In genomic region chr9:69989303-69990121, GRCm38 (mm10) we compare ENCODE assay signal across 8 mouse cellular contexts. TPM values are rescaled to one million over a fixed set of nuclear protein-coding genes. Genes with fewer than 3 reads are reported as not detected.
A peak's percentile ranks its signal among the peaks of the same experiment; 100 is the strongest.
DNase-seq lines count a peak whose midpoint lies in the region; ATAC-seq lines count a peak whose summit lies in the region.

Bnip2 (plus strand) TSS chr9:69989466.

- no peaks in the 10 kb centered on the region for H3K9me3 ChIP-seq in heart, embryonic 14.5 days (ENCODE audit: control insufficient read depth, low read length)
- no peaks in the 10 kb centered on the region for H3K9me3 ChIP-seq in liver, embryonic 13.5 days (replicated peaks)
- H3K9me3 ChIP-seq in stomach, embryonic 16.5 days (replicated peaks; ENCODE audit: control insufficient read depth, low read length), result no peaks in the 10 kb centered on the region

- H3K36me3 ChIP-seq in heart, embryonic 14.5 days (ENCODE audit: control insufficient read depth, insufficient read depth, low read length), result peaks cover 24% of the 10 kb centered on the region; the same call in 1 of the 2 replicates
- H3K36me3 ChIP-seq in liver, embryonic 13.5 days, result no peaks in the 10 kb centered on the region
- H3K36me3 ChIP-seq in stomach, embryonic 16.5 days (ENCODE audit: control insufficient read depth, insufficient read depth, low read length), result no peaks in the 10 kb centered on the region

- peaks cover 10 to 43% of the 10 kb centered on the region in 2 experiments for H3K4me1 ChIP-seq in heart, embryonic 14.5 days (ENCODE audit: control insufficient read depth in 2 of 2, insufficient read depth in 2 of 2, low read length in 2 of 2)
- peaks cover 50% of the 10 kb centered on the region for H3K4me1 ChIP-seq in liver, embryonic 13.5 days (replicated peaks)
- peaks cover 39% of the 10 kb centered on the region for H3K4me1 ChIP-seq in stomach, embryonic 16.5 days (ENCODE audit: control insufficient read depth, insufficient read depth, low read length)

- H3K4me3 ChIP-seq in heart, embryonic 14.5 days (ENCODE audit: control insufficient read depth in 1 of 2, insufficient read depth in 1 of 2, low read depth in 1 of 2, low read length in 2 of 2), result peak within 1 kb of the TSS; percentile 94 to 98
- peak within 1 kb of the TSS; percentile 100 for H3K4me3 ChIP-seq in liver, embryonic 13.5 days (replicated peaks)
- H3K4me3 ChIP-seq in stomach, embryonic 16.5 days (replicated peaks; ENCODE audit: low read length), result peak within 1 kb of the TSS; percentile 100

- WGBS in heart, embryonic 14.5 days, result under 1% methylated on average over 76 of the region's 76 CpGs
- under 1% methylated on average over 66 of the region's 76 CpGs for WGBS in liver, embryonic 13.5 days (ENCODE audit: insufficient replicate concordance)
- under 1% methylated on average over 70 of the region's 76 CpGs for WGBS in stomach, embryonic 16.5 days

- no peaks in the 10 kb centered on the region for H3K27me3 ChIP-seq in heart, embryonic 14.5 days (ENCODE audit: control insufficient read depth, insufficient read depth, low read length)
- H3K27me3 ChIP-seq in liver, embryonic 13.5 days, result no peaks in the 10 kb centered on the region
- H3K27me3 ChIP-seq in stomach, embryonic 16.5 days (ENCODE audit: control insufficient read depth, insufficient read depth, low read length), result no peaks in the 10 kb centered on the region

- peak; percentile 78 for ATAC-seq in CD4-positive, CD25-positive, alpha-beta regulatory T cell, adult 4 months
- ATAC-seq in heart, embryonic 14.5 days (ENCODE audit: insufficient number of reproducible peaks, insufficient read depth, low FRiP score, low read depth), result peak; percentile 91
- ATAC-seq in liver, embryonic 13.5 days (ENCODE audit: low read depth), result peak; percentile 87
- peak; percentile 94 for ATAC-seq in stomach, embryonic 16.5 days (ENCODE audit: insufficient read depth, low FRiP score)

- DNase-seq in c-Kit-negative CD71-positive TER-119-positive erythroid progenitor cells, embryonic 14.5 days (ENCODE audit: low read depth, low spot score), result peak; percentile 84
- peak; percentile 80 for DNase-seq in fibroblast of lung, adult 2 months (ENCODE audit: low read depth)
- peak; percentile 98 for DNase-seq in kidney, postnatal 14 days
- peak; percentile 89 for DNase-seq in liver, embryonic 13.5 days
- DNase-seq in neural tube, embryonic 10.5 days (ENCODE audit: extremely low spot score, low spot score), result peak; percentile 95

- peak within 1 kb of the TSS; percentile 95 to 98 for H3K27ac ChIP-seq in heart, embryonic 14.5 days (replicated peaks in 1 of 2; ENCODE audit: control insufficient read depth in 1 of 2, insufficient read depth in 1 of 2, low read depth in 2 of 2, low read length in 2 of 2)
- H3K27ac ChIP-seq in liver, embryonic 13.5 days, result peak within 1 kb of the TSS; percentile 92
- H3K27ac ChIP-seq in stomach, embryonic 16.5 days (ENCODE audit: low read length), result peak within 1 kb of the TSS; percentile 99

- peak within 1 kb of the TSS; percentile 99 for H3K9ac ChIP-seq in heart, embryonic 14.5 days (ENCODE audit: low read length)
- H3K9ac ChIP-seq in liver, embryonic 13.5 days, result peak within 1 kb of the TSS; percentile 98
- peak within 1 kb of the TSS; percentile 100 for H3K9ac ChIP-seq in stomach, embryonic 16.5 days (ENCODE audit: low read length)

- peak within 1 kb of the TSS; percentile 83 for H3K4me2 ChIP-seq in heart, embryonic 14.5 days (ENCODE audit: low read length)
- H3K4me2 ChIP-seq in liver, embryonic 13.5 days, result peak within 1 kb of the TSS; percentile 74
- peak within 1 kb of the TSS; percentile 72 for H3K4me2 ChIP-seq in stomach, embryonic 16.5 days (ENCODE audit: low read depth, low read length)

RNA-seq across cellular contexts. Expression of gene Bnip2, which starts in this region (rescaled TPM):
- polyA plus RNA-seq in CD4-positive, CD25-positive, alpha-beta regulatory T cell, adult 4 months (2017; shearing (Covaris generic)), result 10 to 100 TPM; 36.3 to 37.1 TPM
- polyA plus RNA-seq in heart, embryonic 14.5 days (2014; fragmentation: Nextera tagmentation; extraction: Ambion mirVana), result 125 and 126 TPM in 2 replicates
- polyA plus RNA-seq in liver, embryonic 13.5 days (2015; fragmentation: Nextera tagmentation; extraction: Ambion mirVana), result 51.4 and 55.3 TPM in 2 replicates
- polyA plus RNA-seq in stomach, embryonic 16.5 days (2015; fragmentation: Nextera tagmentation; extraction: Ambion mirVana), result 86.8 and 98.3 TPM in 2 replicates

Comparison
In these comparisons a context has a peak if more than half of its experiments do, and no peak if none do; other contexts are left out.
1. Peak in every context shown above with its lines: DNase-seq, ATAC-seq, H3K4me3 ChIP-seq and H3K27ac ChIP-seq.